Mouse (Mus musculus) G1E-ER4 (cell line): ENCODE measurements around the gene Wdfy4. TPM values are rescaled to one million over a fixed set of nuclear protein-coding genes. Genes with fewer than 3 reads are reported as not detected.

Experiments used
- GATA1 ChIP-seq: IDR thresholded peaks from one replicate; pipeline ENCODE4 v1.8.0; 2012; ENCODE audit warnings: low read length, inconsistent platforms
- polyA plus RNA-seq: library from polyadenylated mRNA; stranded (reverse); fragments of >175 nt; gene quantifications from 2 replicates; pipeline ENCODE4 v1.2.3, GENCODE M21; 2012

Gene Wdfy4
- polyA plus RNA-seq, 1 experiment = not detected

- no peak for TF ChIP-seq GATA1
These were observed 48.5 kb downstream of the Wdfy4 start for GRCm38 (mm10) chr14:33136843-33137242.

DNA sequence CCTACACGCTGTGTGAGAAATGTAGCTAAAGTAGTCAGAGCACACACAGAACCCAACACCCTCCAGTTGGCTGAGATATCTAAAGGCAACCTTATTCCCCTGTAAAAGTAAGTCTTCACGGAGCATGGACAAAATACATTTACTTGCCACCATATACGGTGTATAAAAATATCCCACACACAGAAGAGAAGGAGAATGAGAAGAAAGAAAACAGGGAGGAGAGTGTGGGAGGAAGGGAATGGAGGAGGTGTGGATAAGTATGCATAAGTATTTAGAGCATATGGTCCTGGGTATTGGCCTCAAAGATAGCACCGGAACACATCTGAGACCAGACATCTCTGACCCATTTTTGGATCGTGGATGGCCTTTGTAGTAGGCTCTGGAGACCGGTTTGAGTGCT, 50.1 kb downstream of the Wdfy4 start:
- TF ChIP-seq GATA1 = no peak

GRCm38 (mm10) chr14:33131044-33131758, 54.1 kb downstream of the Wdfy4 start:
- no peak for TF ChIP-seq GATA1

DNA sequence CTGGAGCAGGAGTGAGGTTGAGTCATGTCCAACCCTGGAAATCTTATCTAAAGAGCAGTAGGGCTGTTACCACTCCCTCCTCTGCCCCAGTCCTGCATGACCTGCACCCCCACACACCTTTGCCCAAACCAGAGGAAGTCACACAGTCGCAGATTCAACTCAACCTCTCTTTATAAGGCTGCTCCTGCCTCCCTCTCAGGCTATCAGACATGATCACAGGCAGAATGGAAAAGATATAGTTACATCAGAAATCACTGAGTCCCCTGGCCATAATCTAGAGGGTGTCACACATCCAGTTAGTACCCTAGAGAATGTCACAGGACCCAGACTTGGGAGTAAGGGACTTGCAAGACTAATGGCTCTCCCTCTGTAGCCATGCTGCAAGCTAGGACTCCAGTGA, 68.7 kb downstream of the Wdfy4 start:
- no peak for TF ChIP-seq GATA1

GRCm38 (mm10) chr14:33104809-33105208, 80.5 kb downstream of the Wdfy4 start:
- TF ChIP-seq GATA1 = no peak

GRCm38 (mm10) chr14:33101609-33102008, 83.7 kb downstream of the Wdfy4 start:
- TF ChIP-seq GATA1 = no peak

DNA sequence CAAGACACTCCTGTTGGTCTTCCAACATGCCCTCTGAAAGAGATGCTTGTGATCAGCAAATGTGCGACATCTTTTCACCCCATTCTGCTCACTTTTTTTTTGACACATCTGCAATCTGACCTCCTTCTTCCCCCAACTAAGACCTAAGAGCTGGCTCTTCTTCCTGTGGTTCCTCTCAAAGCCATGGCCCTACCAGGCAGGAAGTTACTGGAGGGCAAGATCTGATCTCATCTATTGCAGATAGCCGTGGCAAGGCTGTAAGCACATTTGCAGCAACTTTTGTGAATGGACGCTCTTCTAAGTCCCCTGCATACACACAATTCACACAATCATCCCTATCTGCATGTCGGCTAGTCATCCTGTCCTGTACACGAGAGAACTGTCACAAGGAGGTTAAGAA, 85.4 kb downstream of the Wdfy4 start:
- no peak for TF ChIP-seq GATA1

GRCm38 (mm10) chr14:33099111-33099510, 86.2 kb downstream of the Wdfy4 start:
- TF ChIP-seq GATA1 = no peak

DNA sequence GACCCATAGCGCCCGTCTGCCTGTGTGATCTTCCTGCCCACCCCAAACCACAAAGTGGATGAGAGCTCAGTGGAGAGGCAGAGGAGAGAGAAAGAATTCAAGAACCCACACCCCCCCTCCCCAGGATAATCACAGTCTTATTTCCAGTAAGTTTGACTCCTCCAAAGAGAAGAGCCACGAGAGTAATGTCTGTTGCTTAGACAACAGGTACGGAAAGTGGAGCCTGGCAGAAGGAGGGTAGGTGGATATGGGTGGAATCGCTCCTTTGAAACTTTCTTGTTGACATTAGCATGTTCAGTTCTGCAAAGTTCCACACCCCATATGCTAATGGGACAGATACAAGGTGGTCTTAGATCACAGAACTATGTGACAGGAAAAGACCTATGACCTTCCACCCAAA, 88.8 kb downstream of the Wdfy4 start:
- TF ChIP-seq GATA1 = no peak

GRCm38 (mm10) chr14:33083326-33083725, 102.0 kb downstream of the Wdfy4 start:
- TF ChIP-seq GATA1 = no peak

- no peak for TF ChIP-seq GATA1
These were observed 103.0 kb downstream of the Wdfy4 start for GRCm38 (mm10) chr14:33082301-33082700.

GRCm38 (mm10) chr14:33081370-33081860, 103.9 kb downstream of the Wdfy4 start:
- no peak for TF ChIP-seq GATA1

DNA sequence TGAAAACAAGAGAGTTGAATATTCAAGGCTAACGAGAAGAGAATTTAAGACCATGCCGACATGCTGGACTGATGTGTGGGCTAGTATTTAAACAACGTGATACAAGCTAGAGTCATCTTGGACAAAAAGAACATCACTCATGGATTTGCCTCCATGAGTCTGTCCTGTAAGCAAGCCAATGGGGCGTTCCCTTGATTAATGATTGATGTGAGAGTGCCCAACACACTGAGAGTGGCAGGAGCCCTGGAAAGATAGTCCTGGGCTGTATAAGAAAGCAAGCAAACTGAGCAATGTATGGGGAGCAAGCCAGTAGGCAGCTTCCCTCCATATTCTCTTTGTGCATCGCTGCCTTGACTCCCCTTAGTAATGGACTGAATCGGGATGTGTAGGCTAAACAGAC, 106.7 kb downstream of the Wdfy4 start:
- TF ChIP-seq GATA1 = no peak

GRCm38 (mm10) chr14:33078110-33078509, 107.2 kb downstream of the Wdfy4 start:
- TF ChIP-seq GATA1 = no peak

- no peak for TF ChIP-seq GATA1
These were observed 112.0 kb downstream of the Wdfy4 start for GRCm38 (mm10) chr14:33073355-33073754.

DNA sequence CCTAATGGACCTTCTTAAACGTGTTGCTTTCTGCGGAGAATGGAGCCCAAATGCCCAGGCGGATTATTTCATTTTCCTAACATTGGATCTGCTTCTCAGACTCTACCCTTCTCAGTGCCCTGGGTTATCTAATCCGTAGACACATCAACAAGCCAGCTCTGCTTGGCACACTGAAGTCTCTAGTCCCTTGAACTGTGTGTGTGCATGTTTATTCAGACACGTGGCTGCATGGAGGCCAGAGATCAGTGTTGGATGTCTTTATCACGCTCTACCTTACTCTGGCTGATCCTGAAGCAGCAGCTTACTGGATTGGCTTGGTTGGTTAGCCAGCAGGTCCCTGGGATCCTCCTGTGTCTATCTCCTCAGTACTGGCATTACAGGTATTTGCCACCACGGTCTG, 113.0 kb downstream of the Wdfy4 start:
- no peak for TF ChIP-seq GATA1

DNA sequence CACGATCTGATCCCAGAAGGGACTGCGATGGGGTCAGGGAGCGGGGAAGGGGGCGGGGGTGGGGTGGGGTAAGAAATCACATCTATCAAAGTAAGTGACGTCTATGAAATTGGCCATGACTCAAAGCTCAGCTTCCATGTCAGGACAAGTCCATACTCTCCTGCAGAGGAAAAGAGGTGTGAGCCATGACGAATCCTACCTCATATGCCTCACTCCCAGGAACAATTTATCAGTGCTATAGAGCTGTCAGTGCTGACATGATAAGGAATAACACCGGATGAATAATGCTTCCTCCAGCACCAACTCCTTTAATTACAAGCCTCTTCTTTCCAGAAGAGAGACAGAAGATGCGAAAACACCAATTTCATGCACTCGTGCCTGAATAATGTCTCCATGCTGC, 117.6 kb downstream of the Wdfy4 start:
- TF ChIP-seq GATA1 = no peak

DNA sequence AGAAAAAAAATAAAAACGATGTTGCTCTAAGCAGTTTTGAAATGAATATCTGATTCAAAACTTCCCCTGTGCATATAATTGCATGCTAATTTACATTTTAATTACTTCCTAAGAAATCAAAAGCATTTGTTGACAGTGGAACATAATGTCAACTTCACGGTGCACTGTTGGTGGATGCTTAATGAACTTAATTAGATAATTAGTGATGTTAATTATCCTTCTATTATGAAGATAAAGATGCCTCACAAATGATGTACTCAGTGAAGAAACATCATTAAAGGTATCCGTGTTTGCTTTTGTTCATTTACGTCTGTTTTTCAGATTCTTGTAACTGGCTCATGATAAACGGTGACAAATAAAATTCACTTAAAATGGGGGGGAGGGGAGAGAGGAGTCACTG, 122.3 kb downstream of the Wdfy4 start:
- TF ChIP-seq GATA1 = no peak
